Mouse (Mus musculus): ENCODE measurements around the gene Gm20388. TPM values are rescaled to one million over a fixed set of nuclear protein-coding genes. Genes with fewer than 3 reads are reported as not detected.
"Not testable (repeated sequence)": the region's sequence is repeated elsewhere in the genome, so short reads cannot be mapped to it uniquely, and the experiment has no call there.

Gene Gm20388
- polyA plus RNA-seq, 1 experiment from 2014 or later = 2.5 TPM

DNA sequence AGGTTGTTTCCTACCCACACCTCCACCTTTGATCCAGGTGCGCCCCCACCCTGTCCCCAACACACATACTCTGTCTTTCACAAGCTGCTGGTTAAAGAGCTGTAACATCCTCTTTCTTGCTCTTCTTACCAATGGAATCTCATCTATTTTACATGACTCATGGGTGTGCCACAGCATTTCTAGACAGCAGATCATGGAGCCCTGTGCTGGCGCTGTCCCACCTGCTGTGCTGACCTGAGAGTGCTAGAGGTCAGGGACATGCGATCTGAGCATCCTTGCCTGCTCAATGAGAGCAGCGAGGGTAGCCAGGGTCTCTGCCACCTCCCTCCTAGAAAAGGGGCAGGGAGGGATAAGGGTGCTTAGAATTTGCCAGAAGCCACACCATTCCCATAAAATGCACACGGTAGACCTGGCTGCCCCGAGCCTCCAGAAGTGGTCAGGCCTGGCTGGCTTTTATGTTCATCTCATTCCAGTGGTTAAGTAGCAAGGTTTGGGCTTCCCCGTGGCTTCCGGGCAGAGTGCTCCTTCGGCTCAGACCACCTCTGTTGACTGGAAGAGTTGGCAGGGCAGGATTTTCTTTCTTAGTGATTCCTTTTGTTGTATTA lies 3594.1 kb downstream of the Gm20388 start:
- H3K4me1 ChIP-seq = no peaks in the 10 kb centered on the region
- WGBS = 93% methylated on average over 9 of the region's 9 CpGs

DNA sequence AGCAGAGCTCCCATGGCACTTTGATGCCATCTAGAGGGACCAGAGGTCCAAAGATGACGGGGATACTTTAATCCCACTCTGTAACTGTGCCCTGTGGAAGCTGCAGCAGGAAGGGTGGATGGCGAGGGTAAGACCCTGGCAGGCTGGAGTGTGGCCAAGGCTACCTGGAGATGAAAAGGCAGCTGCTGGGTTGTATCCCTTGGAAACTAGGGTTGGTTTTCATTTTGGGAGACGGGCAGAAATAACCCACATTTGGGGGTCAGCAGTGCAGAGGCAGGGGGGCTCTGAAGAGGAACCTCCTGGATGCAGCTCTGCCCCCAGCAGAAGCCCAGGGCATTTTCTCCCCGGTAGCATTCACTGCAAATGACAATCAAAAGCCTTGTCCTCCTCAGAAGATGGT lies 3594.6 kb downstream of the Gm20388 start:
- DNase-seq (ENCODE audit: low spot score) = no peak
- H3K36me3 ChIP-seq = peaks cover 99% of the 10 kb centered on the region
- H3K4me1 ChIP-seq = no peaks in the 10 kb centered on the region
- H3K9me3 ChIP-seq (replicated peaks) = no peaks in the 10 kb centered on the region
- H3K27ac ChIP-seq = no peak overlapping the region
- H3K4me3 ChIP-seq = no peak overlapping the region
- WGBS = 90% methylated on average over 4 of the region's 4 CpGs
- no peaks in the 10 kb centered on the region for H3K27me3 ChIP-seq (ENCODE audit: low read depth, poor library complexity, severe bottlenecking)

More for the DNA sequence above, 3594.1 kb downstream of the Gm20388 start:
- no peaks in the 10 kb centered on the region for H3K27me3 ChIP-seq (ENCODE audit: low read depth, poor library complexity, severe bottlenecking)
- H3K9me3 ChIP-seq (replicated peaks) = no peaks in the 10 kb centered on the region
- peaks cover 100% of the 10 kb centered on the region for H3K36me3 ChIP-seq
- no peak overlapping the region for H3K4me3 ChIP-seq
- DNase-seq (ENCODE audit: low spot score) = no peak
- H3K27ac ChIP-seq = no peak overlapping the region

DNA sequence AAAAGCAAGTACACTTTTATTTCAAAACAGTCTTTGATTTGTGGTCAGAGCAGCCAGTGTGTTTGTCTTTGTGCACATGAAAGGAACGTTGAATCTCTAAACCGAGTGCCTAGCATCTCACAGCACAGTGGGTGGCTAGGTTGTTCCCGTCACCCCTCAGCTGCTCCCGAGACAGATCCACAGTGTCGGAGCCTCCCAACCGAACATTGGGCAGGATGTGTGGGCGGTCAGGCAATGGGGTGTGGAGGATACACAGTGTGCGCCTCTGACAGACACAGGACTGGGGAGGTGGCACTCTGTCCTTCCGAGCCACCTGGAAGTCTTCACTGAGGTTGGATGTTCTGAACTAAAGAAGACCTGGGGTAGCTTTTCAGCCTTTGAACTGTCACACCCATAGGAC lies 3595.1 kb downstream of the Gm20388 start:
- Histone ChIP-seq H3K4me3 (no peak overlapping the region), H3K27ac (no peak overlapping the region), H3K36me3 (peaks cover 94% of the 10 kb centered on the region), H3K27me3 (ENCODE audit: low read depth, poor library complexity, severe bottlenecking) (no peaks in the 10 kb centered on the region), H3K9me3 (replicated peaks) (no peaks in the 10 kb centered on the region), H3K4me1 (no peaks in the 10 kb centered on the region)
- 91% methylated on average over 9 of the region's 9 CpGs for WGBS
- no peak for DNase-seq (ENCODE audit: low spot score)

DNA sequence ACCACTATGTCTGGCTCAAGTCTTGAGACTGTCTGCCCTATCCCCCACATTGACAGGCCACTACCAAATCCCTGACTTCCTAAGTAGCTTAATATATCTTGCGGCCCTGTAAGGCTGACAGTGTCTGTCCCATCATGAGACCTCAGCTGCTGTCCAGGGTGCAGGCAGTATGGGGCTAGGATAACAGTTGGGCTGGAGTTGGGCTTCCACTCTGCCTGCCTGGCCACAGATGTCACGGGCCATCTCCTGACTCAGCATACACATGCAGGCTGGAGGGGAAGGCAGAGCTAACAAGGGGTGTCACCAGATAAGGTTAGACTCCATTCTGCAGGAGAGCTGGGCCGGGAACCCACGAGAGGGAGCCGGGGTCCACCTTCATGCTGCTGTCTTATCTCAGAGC lies 3596.5 kb downstream of the Gm20388 start:
- peaks cover 80% of the 10 kb centered on the region for H3K36me3 ChIP-seq
- no peak overlapping the region for H3K4me3 ChIP-seq
- no peaks in the 10 kb centered on the region for H3K9me3 ChIP-seq (replicated peaks)
- WGBS = 97% methylated on average over 5 of the region's 5 CpGs
- peaks cover 1% of the 10 kb centered on the region for H3K27me3 ChIP-seq (ENCODE audit: low read depth, poor library complexity, severe bottlenecking)
- no peak for DNase-seq (ENCODE audit: low spot score)
- no peak overlapping the region for H3K27ac ChIP-seq
- H3K4me1 ChIP-seq = no peaks in the 10 kb centered on the region

DNA sequence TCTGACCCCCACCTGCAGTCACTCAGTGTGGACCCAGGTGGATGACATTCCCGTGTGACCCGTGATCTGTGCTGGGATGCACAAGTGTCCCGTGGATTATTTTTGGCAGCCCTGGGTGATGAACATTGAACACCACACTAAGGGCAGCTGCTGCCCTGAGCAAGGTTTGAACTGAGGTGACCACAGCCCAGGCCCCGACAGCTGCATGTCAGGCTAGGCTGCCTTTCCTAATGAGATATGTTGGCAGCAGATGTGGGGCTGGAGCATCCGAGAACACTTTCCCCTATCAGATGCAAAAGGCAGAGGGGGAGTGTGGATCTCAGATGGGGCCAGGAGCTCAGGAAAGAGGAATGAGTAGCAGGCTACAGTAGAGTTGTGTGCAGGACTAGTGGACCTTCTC lies 3600.2 kb downstream of the Gm20388 start:
- Histone ChIP-seq H3K4me1 (peaks cover 25% of the 10 kb centered on the region), H3K4me3 (no peak overlapping the region), H3K9me3 (replicated peaks) (no peaks in the 10 kb centered on the region), H3K27ac (no peak overlapping the region), H3K27me3 (ENCODE audit: low read depth, poor library complexity, severe bottlenecking) (peaks cover 37% of the 10 kb centered on the region), H3K36me3 (peaks cover 43% of the 10 kb centered on the region)
- WGBS = 76% methylated on average over 5 of the region's 5 CpGs
- no peak for DNase-seq (ENCODE audit: low spot score)

DNA sequence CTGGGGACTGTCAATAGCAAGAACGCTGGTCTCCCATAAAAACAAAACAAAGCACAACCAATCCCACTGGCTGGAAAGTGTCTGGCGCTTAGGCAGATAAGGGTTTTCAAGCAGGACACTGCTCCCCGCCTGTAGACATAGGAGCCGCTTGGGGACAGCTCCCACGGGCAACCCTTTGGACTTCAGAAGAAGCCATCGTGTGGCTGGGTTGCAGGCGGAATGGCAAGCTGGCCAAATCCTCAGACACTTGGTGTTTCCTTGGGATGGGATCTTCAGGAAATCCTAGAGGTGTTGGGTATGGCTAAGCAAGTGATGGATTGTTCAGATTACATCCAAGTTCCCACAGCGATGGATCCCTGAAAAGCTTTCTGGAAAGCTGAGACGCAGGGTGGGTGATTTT lies 3603.5 kb downstream of the Gm20388 start:
- DNase-seq (ENCODE audit: low spot score) = peak; percentile 41
- H3K36me3 ChIP-seq = peaks cover 10% of the 10 kb centered on the region

DNA sequence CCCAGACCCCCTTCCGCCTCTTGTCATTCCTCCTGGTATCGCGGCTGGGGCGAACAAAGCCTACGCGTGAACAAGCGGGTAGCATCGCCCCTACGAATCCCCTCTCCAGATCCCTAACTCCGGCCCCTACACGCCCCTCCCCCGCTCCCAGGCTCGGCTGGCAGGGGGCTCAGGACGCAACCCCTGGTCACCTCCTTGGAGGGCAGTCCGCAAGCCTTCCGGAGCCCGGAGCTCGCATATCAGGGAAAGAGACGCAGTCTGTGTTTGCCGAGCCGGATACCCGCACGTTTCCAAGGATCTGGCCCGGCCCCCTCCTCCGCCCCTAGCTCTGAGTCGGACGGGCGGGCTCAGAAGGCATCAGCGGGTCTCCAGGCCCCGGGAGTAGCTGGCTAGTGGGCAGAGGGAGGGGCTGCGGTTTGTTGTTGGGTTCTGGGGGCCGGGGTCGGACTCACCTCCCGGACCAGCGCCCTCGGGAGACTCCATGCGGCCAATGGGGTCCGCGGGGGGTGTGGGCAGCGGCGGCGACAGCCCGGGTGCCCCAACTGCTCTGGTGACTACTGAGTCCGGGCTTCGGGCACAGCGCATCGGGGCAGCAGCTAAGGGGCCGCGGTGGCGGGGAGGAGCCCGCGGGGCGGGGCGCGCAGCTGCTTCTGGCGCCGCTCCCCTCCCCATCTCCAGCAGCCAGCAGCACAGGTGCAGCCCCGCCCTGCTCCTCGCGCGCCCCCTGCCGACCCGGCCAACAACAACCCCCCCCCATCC lies 3604.3 kb downstream of the Gm20388 start, which contains the start of gene Dbndd1:
TSS of gene Dbndd1 (minus strand) at position 683 of the 759 bp plus-strand sequence.
- H3K4me3 ChIP-seq = peak within 1 kb of the TSS; percentile 74
- H3K4me1 ChIP-seq = peaks cover 41% of the 10 kb centered on the region
- H3K9me3 ChIP-seq (replicated peaks) = no peaks in the 10 kb centered on the region
- peak within 1 kb of the TSS; percentile 84 for H3K27ac ChIP-seq
- peak; percentile 85 for DNase-seq (ENCODE audit: low spot score)
- peaks cover 56% of the 10 kb centered on the region for H3K27me3 ChIP-seq (ENCODE audit: low read depth, poor library complexity, severe bottlenecking)
- WGBS = under 1% methylated on average over 63 of the region's 63 CpGs
- H3K36me3 ChIP-seq = peaks cover 2% of the 10 kb centered on the region

More for the DNA sequence above, 3603.5 kb downstream of the Gm20388 start:
- H3K4me1 ChIP-seq = peaks cover 34% of the 10 kb centered on the region
- WGBS = 3% methylated on average over 9 of the region's 9 CpGs
- H3K27me3 ChIP-seq (ENCODE audit: low read depth, poor library complexity, severe bottlenecking) = peaks cover 56% of the 10 kb centered on the region
- H3K9me3 ChIP-seq (replicated peaks) = no peaks in the 10 kb centered on the region
- H3K4me3 ChIP-seq = peak overlapping the region; percentile 74
- peak overlapping the region; percentile 84 for H3K27ac ChIP-seq

DNA sequence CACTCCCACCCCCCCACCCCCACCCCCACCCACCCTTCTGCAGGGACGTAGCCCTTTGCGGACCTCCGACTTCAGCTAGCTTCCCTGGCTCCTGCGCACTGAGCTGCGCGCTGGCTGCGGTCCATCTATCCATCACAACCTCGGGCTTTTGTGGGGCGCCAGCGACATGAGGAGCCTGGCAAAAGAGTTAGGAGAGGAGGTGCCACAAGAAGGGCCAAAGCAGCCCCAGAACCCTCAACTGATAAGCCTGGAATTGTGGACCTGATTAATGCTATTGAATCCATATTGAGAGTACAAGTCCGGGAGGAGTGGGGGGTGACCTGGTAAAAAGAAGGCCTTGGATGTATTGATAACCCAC lies 3604.9 kb downstream of the Gm20388 start:
- Histone ChIP-seq H3K27me3 (ENCODE audit: low read depth, poor library complexity, severe bottlenecking) (peaks cover 56% of the 10 kb centered on the region), H3K9me3 (replicated peaks) (no peaks in the 10 kb centered on the region), H3K4me3 (peak overlapping the region; percentile 74), H3K4me1 (peaks cover 41% of the 10 kb centered on the region), H3K36me3 (peaks cover 5% of the 10 kb centered on the region), H3K27ac (peak overlapping the region; percentile 84; the same call in 1 of the 2 replicates)
- WGBS = 2% methylated on average over 11 of the region's 11 CpGs
- no peak for DNase-seq (ENCODE audit: low spot score)

DNA sequence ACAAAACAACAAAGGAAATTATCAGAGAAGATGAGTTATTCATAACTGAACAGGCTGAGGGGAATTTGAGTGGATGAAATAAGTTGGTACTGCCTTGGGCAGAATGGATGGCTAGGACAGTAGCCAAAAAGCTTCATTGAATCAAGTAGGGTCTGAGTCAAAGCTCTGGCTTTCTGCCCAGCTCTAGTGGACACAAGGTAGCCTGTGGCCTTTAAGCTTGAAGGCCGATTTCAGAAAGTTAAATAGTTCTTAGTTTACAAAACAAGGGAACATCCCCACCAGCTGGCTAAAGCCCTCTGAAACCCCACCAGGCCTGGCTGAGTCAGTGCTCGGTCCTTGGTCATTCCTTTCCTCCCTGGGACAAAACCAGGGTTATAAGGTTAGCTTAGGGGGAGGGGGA lies 3606.0 kb downstream of the Gm20388 start:
- H3K4me3 ChIP-seq = no peak overlapping the region
- peaks cover 41% of the 10 kb centered on the region for H3K4me1 ChIP-seq
- peaks cover 56% of the 10 kb centered on the region for H3K27me3 ChIP-seq (ENCODE audit: low read depth, poor library complexity, severe bottlenecking)
- no peak for DNase-seq (ENCODE audit: low spot score)
- peaks cover 16% of the 10 kb centered on the region for H3K36me3 ChIP-seq
- 45% methylated on average over 2 of the region's 2 CpGs for WGBS
- no peak overlapping the region for H3K27ac ChIP-seq
- no peaks in the 10 kb centered on the region for H3K9me3 ChIP-seq (replicated peaks)

DNA sequence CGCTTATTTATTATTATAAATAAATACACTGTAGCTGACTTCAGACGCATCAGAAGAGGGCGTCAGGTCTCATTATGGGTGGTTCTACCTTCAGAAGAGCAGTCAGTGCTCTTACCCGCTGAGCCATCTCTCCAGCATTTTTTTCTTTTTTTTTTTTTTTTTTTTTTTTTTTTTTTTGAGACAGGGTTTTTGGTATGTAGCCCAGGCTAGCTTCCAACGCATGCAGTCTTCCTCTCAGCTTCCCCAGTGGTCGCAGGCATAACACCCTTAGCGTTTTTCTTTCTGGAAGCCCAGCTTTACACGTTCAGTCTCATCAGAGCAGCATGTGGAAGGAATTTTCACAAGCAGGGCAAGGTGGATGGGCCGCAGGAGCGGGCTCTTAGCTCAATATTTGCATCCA lies 3607.5 kb downstream of the Gm20388 start:
- no peaks in the 10 kb centered on the region for H3K9me3 ChIP-seq (replicated peaks)
- H3K4me1 ChIP-seq = peaks cover 47% of the 10 kb centered on the region
- H3K27ac ChIP-seq = no peak overlapping the region
- DNase-seq (ENCODE audit: low spot score) = no peak
- H3K36me3 ChIP-seq = peaks cover 31% of the 10 kb centered on the region
- peaks cover 45% of the 10 kb centered on the region for H3K27me3 ChIP-seq (ENCODE audit: low read depth, poor library complexity, severe bottlenecking)
- peak overlapping the region; percentile 72 for H3K4me3 ChIP-seq
- 38% methylated on average over 10 of the region's 10 CpGs for WGBS

DNA sequence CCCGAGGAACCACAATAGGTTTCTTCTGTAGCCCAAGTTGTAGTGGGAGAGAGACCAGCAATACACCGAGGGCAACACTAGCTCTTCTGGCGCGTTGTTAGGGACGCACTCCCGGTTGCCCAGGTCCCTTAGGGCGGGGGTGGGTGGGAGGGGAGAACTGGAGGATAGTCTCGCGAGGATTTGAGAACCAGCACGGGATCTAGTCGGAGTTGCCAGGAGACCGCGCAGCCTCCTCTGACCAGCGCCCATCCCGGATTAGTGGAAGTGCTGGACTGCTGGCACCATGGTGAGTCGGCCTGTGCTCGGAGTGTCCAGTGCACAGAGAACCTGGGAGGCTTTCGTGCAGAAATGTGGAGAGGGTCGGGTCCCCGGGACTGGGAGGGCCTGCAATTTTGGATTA lies 3608.0 kb downstream of the Gm20388 start, which contains the start of gene Gas8:
TSS of gene Gas8 (plus strand) at position 168 of the 400 bp plus-strand sequence.
- peaks cover 40% of the 10 kb centered on the region for H3K27me3 ChIP-seq (ENCODE audit: low read depth, poor library complexity, severe bottlenecking)
- peak within 1 kb of the TSS; percentile 72 for H3K4me3 ChIP-seq
- H3K27ac ChIP-seq = peak within 1 kb of the TSS; percentile 79
- DNase-seq (ENCODE audit: low spot score) = peak; percentile 92
- under 1% methylated on average over 20 of the region's 20 CpGs for WGBS
- H3K9me3 ChIP-seq (replicated peaks) = no peaks in the 10 kb centered on the region
- H3K4me1 ChIP-seq = peaks cover 44% of the 10 kb centered on the region
- peaks cover 36% of the 10 kb centered on the region for H3K36me3 ChIP-seq

DNA sequence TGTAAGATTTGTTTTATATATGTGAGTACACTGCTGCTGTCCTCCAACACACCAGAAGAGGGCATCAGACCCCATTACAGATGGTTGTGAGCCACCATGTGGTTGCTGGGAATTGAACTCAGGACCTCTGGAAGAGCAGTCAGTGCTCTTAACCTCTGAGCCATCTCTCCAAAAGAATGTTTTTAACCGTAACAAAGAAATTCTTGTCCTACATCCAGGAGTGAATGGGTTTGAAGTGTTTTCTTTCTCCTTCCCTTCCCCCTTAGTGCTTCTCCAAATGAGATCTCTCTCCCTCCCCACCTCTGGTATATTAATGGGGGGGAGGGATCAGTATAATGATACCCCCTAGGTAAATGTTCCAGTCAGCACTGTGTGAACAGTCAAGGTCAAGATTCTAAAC lies 3609.4 kb downstream of the Gm20388 start:
- H3K27me3 ChIP-seq (ENCODE audit: low read depth, poor library complexity, severe bottlenecking) = peaks cover 27% of the 10 kb centered on the region
- not testable (repeated sequence) for H3K27ac ChIP-seq; H3K4me3 ChIP-seq; H3K9me3 ChIP-seq (replicated peaks); DNase-seq (ENCODE audit: low spot score)
- peaks cover 50% of the 10 kb centered on the region for H3K36me3 ChIP-seq
- peaks cover 35% of the 10 kb centered on the region for H3K4me1 ChIP-seq
- WGBS = 94% methylated on average over 1 of the region's 1 CpGs

DNA sequence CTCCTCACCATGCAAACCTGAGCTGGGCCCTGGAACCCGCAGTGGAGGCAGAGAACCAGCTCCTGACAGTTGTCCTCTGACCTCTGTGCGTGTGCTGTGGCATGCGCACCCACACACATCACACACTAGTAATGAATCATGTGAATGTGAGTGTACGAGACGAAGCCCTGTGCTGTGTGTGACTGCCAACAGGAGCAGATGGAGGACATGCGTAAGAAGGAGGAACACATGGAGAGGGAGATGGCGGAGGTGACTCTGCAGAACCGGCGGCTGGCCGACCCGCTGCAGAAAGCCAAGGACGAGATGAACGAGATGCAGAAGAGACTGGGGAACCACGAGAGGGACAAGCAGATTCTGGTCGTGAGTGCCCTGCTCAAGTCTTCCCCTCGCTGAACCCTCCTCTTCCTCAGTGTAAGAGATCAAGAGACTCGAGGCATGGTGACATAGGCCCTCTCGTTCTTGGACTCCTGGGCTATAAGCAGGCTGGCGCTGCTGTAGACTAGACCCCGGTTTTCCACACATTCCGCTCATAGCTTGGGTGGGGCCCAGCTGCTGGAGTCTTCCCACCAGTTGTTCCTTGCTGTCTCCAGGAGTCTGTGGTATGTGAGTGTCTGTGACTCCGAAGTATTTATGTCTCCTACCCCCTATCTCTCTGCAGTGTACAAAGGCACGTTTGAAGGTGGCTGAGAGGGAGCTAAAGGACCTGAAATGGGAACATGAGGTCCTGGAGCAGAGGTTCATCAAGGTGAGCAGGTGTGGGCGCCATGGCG lies 3617.3 kb downstream of the Gm20388 start:
- Histone ChIP-seq H3K4me1 (peaks cover 5% of the 10 kb centered on the region; the same call in 1 of the 2 replicates), H3K27me3 (ENCODE audit: low read depth, poor library complexity, severe bottlenecking) (no peaks in the 10 kb centered on the region), H3K4me3 (no peak overlapping the region), H3K9me3 (replicated peaks) (no peaks in the 10 kb centered on the region), H3K27ac (no peak overlapping the region), H3K36me3 (peaks cover 100% of the 10 kb centered on the region)
- DNase-seq (ENCODE audit: low spot score) = no peak
- 93% methylated on average over 25 of the region's 25 CpGs for WGBS
